Mouse (Mus musculus) thymus, adult 2 months (tissue): ENCODE data around the gene Spem2. TPM values are rescaled to one million over a fixed set of nuclear protein-coding genes. Genes with fewer than 3 reads are reported as not detected.

ENCODE experiments used
- DNase-seq: peaks from one replicate; pipeline ENCODE4 v3.0.0; 2021
- H3K27ac ChIP-seq: fragments of 200-500 bp; 2 replicates; pipeline ENCODE4 v1.5.1; 2012; ENCODE audit warnings: low read length, control low read depth; ENCODE audit not compliant: control insufficient read depth, insufficient read depth
- H3K27me3 ChIP-seq: fragments of 200-500 bp; 2 replicates; pipeline ENCODE4 v1.6.1; 2012; ENCODE audit warnings: mild to moderate bottlenecking, low read length, moderate library complexity, mixed read lengths; ENCODE audit not compliant: control insufficient read depth, insufficient read depth
- H3K36me3 ChIP-seq: fragments of 200-500 bp; 2 replicates; pipeline ENCODE4 v1.6.1; 2012; ENCODE audit warnings: mild to moderate bottlenecking, low read length, moderate library complexity; ENCODE audit not compliant: control insufficient read depth, insufficient read depth
- H3K4me1 ChIP-seq: fragments of 200-500 bp; replicated peaks from 2 replicates; pipeline ENCODE4 v1.6.1; 2012; ENCODE audit warnings: low read length; ENCODE audit not compliant: control insufficient read depth, insufficient read depth
- H3K4me3 ChIP-seq: fragments of 200-500 bp; 2 replicates; pipeline ENCODE4 v1.5.1; 2012; ENCODE audit warnings: mild to moderate bottlenecking, low read length, control low read depth, moderate library complexity; ENCODE audit not compliant: control insufficient read depth, insufficient read depth
- CTCF ChIP-seq: fragments of 200-500 bp; IDR thresholded peaks from 2 replicates; pipeline ENCODE4 v1.5.1; 2012; ENCODE audit warnings: mild to moderate bottlenecking, control low read depth, low read length, moderate library complexity, borderline replicate concordance; ENCODE audit not compliant: control insufficient read depth, poor library complexity, insufficient read depth; ENCODE audit errors: extremely low read depth
- POLR2A ChIP-seq: fragments of 200-500 bp; IDR thresholded peaks from 2 replicates; pipeline ENCODE4 v1.6.1; 2012; ENCODE audit warnings: mild to moderate bottlenecking, low read length, control low read depth, moderate library complexity; ENCODE audit not compliant: control insufficient read depth, poor library complexity, insufficient read depth; ENCODE audit errors: extremely low read depth
- WGBS: fragments of 180-500 bp; shearing (Covaris S2); methylation state at CpG from one replicate; pipeline ENCODE4 v1.1.7; 2018; 5-methylcytosine and 5-hydroxymethylcytosine counted together
- polyA plus RNA-seq: library from polyadenylated mRNA; depleted of rRNA; stranded (reverse); fragments of >200 nt; gene quantifications from 2 replicates; pipeline ENCODE4 v1.2.3, GENCODE M21; 2012; rRNA removed

Gene Spem2
- polyA plus RNA-seq, 1 experiment = 0.22 TPM

GRCm38 (mm10) chr11:69766872-69767624 lies 51.2 kb downstream of the Spem2 start:
- no peak overlapping the region for H3K27ac ChIP-seq
- DNase-seq = no peak

More at GRCm38 (mm10) chr11:69766872-69767624, 51.2 kb downstream of the Spem2 start:
- WGBS = 88% methylated on average over 13 of the region's 13 CpGs
- H3K4me3 ChIP-seq = no peak overlapping the region
- TF ChIP-seq CTCF (no peak), POLR2A (no peak)
- H3K36me3 ChIP-seq = no peaks in the 10 kb centered on the region
- no peaks in the 10 kb centered on the region for H3K27me3 ChIP-seq
- peaks cover 22% of the 10 kb centered on the region for H3K4me1 ChIP-seq

Other genes with a start within 250 kb of the Spem2 start
- 41.2 and 48.5 TPM in 2 replicates for gene Wrap53, start 238.2 kb downstream of the Spem2 start, polyA plus RNA-seq
- 266 and 303 TPM in 2 replicates for gene Trp53, start 238.1 kb downstream of the Spem2 start, polyA plus RNA-seq
- gene Atp1b2, start 212.5 kb downstream of the Spem2 start, polyA plus RNA-seq = 3.4 and 4.2 TPM in 2 replicates
- gene Shbg, start 200.6 kb downstream of the Spem2 start, polyA plus RNA-seq = not detected in 2 replicates
- 0.67 and 0.73 TPM in 2 replicates for gene Sat2, start 196.4 kb downstream of the Spem2 start, polyA plus RNA-seq
- gene Fxr2, start 185.5 kb downstream of the Spem2 start, polyA plus RNA-seq = 94.1 and 96.0 TPM in 2 replicates
- gene Sox15, start 163.2 kb downstream of the Spem2 start, polyA plus RNA-seq = 0.24 and 0.52 TPM in 2 replicates
- gene Mpdu1, start 155.8 kb downstream of the Spem2 start, polyA plus RNA-seq = 174 and 178 TPM in 2 replicates
- 101 and 117 TPM in 2 replicates for gene Cd68, start 152.3 kb downstream of the Spem2 start, polyA plus RNA-seq
- 669 and 722 TPM in 2 replicates for gene Eif4a1, start 146.0 kb downstream of the Spem2 start, polyA plus RNA-seq
- 83.3 and 89.1 TPM in 2 replicates for gene Senp3, start 136.4 kb downstream of the Spem2 start, polyA plus RNA-seq
- 2.2 and 3.0 TPM in 2 replicates for gene Tnfsf13, start 132.7 kb downstream of the Spem2 start, polyA plus RNA-seq
- 12.2 and 16.3 TPM in 2 replicates for gene Tnfsf12, start 122.6 kb downstream of the Spem2 start, polyA plus RNA-seq
- gene Tnfsfm13, start 122.4 kb downstream of the Spem2 start, polyA plus RNA-seq = 2.7 and 3.4 TPM in 2 replicates
- gene Polr2a, start 59.8 kb downstream of the Spem2 start, polyA plus RNA-seq = 113 and 125 TPM in 2 replicates
- 0.08 and 0.29 TPM in 2 replicates for gene Slc35g3, start 56.5 kb downstream of the Spem2 start, polyA plus RNA-seq
- gene Zbtb4, start 52.6 kb downstream of the Spem2 start, polyA plus RNA-seq = 32.2 and 35.6 TPM in 2 replicates
- gene Chrnb1, start 22.5 kb downstream of the Spem2 start, polyA plus RNA-seq = 12.9 and 15.7 TPM in 2 replicates
- 1.7 and 2.4 TPM in 2 replicates for gene Fgf11, start 16.6 kb downstream of the Spem2 start, polyA plus RNA-seq
- 4.7 and 5.1 TPM in 2 replicates for gene Tmem102, start 12.8 kb downstream of the Spem2 start, polyA plus RNA-seq
- gene Gm39566, start 3.2 kb downstream of the Spem2 start, polyA plus RNA-seq = 0.05 TPM in 1 of 2 replicates, not detected in the other
- 0.20 and 0.61 TPM in 2 replicates for gene Spem1, start 3.7 kb upstream of the Spem2 start, polyA plus RNA-seq
- 14.4 and 15.3 TPM in 2 replicates for gene Nlgn2, start 19.3 kb upstream of the Spem2 start, polyA plus RNA-seq
- gene Tmem256, start 20.0 kb upstream of the Spem2 start, polyA plus RNA-seq = 160 and 224 TPM in 2 replicates
- gene Plscr3, start 27.9 kb upstream of the Spem2 start, polyA plus RNA-seq = 132 and 142 TPM in 2 replicates
- 2.6 and 3.1 TPM in 2 replicates for gene Tnk1, start 40.3 kb upstream of the Spem2 start, polyA plus RNA-seq
- not detected in 2 replicates for gene Tmem95, start 59.6 kb upstream of the Spem2 start, polyA plus RNA-seq
- gene Kctd11, start 62.9 kb upstream of the Spem2 start, polyA plus RNA-seq = 6.2 and 8.0 TPM in 2 replicates
- gene Acap1, start 77.1 kb upstream of the Spem2 start, polyA plus RNA-seq = 405 and 462 TPM in 2 replicates
- gene 2810408A11Rik, start 82.5 kb upstream of the Spem2 start, polyA plus RNA-seq = 7.1 and 10.2 TPM in 2 replicates
- 85.3 and 90.7 TPM in 2 replicates for gene Neurl4, start 82.6 kb upstream of the Spem2 start, polyA plus RNA-seq
- 236 and 272 TPM in 2 replicates for gene Gps2, start 95.4 kb upstream of the Spem2 start, polyA plus RNA-seq
- gene Eif5a, start 103.5 kb upstream of the Spem2 start, polyA plus RNA-seq = 618 and 719 TPM in 2 replicates
- gene Ybx2, start 117.3 kb upstream of the Spem2 start, polyA plus RNA-seq = 20.0 and 49.6 TPM in 2 replicates
- gene Slc2a4, start 129.7 kb upstream of the Spem2 start, polyA plus RNA-seq = 36.3 and 58.9 TPM in 2 replicates
- gene Cldn7, start 146.3 kb upstream of the Spem2 start, polyA plus RNA-seq = 6.0 and 6.5 TPM in 2 replicates
- 133 and 148 TPM in 2 replicates for gene Ctdnep1, start 162.7 kb upstream of the Spem2 start, polyA plus RNA-seq
- 69.4 and 75.3 TPM in 2 replicates for gene Elp5, start 164.1 kb upstream of the Spem2 start, polyA plus RNA-seq
- gene Gabarap, start 172.7 kb upstream of the Spem2 start, polyA plus RNA-seq = 270 and 395 TPM in 2 replicates
- gene Phf23, start 177.3 kb upstream of the Spem2 start, polyA plus RNA-seq = 36.5 and 43.4 TPM in 2 replicates
- gene Dvl2, start 182.1 kb upstream of the Spem2 start, polyA plus RNA-seq = 52.4 and 55.7 TPM in 2 replicates
- gene Acadvl, start 196.9 kb upstream of the Spem2 start, polyA plus RNA-seq = 88.5 and 110 TPM in 2 replicates
- 71.7 and 72.1 TPM in 2 replicates for gene Dlg4, start 198.5 kb upstream of the Spem2 start, polyA plus RNA-seq
- 1.3 TPM in 1 of 2 replicates, not detected in the other for gene Asgr1, start 235.6 kb upstream of the Spem2 start, polyA plus RNA-seq